Mouse (Mus musculus) liver, embryonic 14.5 days (tissue): ENCODE measurements at regions not wholly inside any gene's neighbourhood (a gene's known extent, or its start where the extent isn't known, plus 50 kb on each side); places are given as distances from the start of the nearest gene placed in this dataset.

Source experiments
- ATAC-seq: fragments of 200-750 bp; cut with Nextera tagmentation; 2 replicates; pipeline ENCODE4 v1.8.0; 2017; ENCODE audit warnings: moderate number of reproducible peaks, mild to moderate bottlenecking, moderate library complexity; ENCODE audit not compliant: insufficient read depth
- DNase-seq, 3 experiments: peaks; one replicate each; pipeline ENCODE4 v3.0.0-alpha.2; 2012 to 2013; ENCODE audit warnings: low read depth in 3 of 3, low spot score in 3 of 3
- H3K27ac ChIP-seq: fragments of 300-500 bp; sonication (generic); 2 replicates; pipeline ENCODE4 v1.5.1; 2014; ENCODE audit warnings: moderate library complexity, mild to moderate bottlenecking, control low read depth, inconsistent platforms
- H3K27me3 ChIP-seq: fragments of 300-500 bp; sonication (generic); 2 replicates; pipeline ENCODE4 v1.6.1; 2014; ENCODE audit warnings: mild to moderate bottlenecking, low read length, moderate library complexity; ENCODE audit not compliant: control insufficient read depth, insufficient read depth
- H3K36me3 ChIP-seq: fragments of 300-500 bp; sonication (generic); replicated peaks from 2 replicates; pipeline ENCODE4 v1.6.1; 2014; ENCODE audit warnings: low read depth; ENCODE audit not compliant: control insufficient read depth, insufficient read depth
- H3K4me1 ChIP-seq, 2 experiments: fragments of 200-500 bp in 1 of 2; fragments of 300-500 bp in 1 of 2; sonication (generic) in 1 of 2; replicated peaks; 2 replicates each; pipeline ENCODE4 v1.6.1; 2012 to 2014; ENCODE audit warnings: antibody characterized with exemption in 1 of 2, inconsistent platforms in 1 of 2, low read length in 1 of 2; ENCODE audit not compliant: control insufficient read depth in 2 of 2, insufficient read depth in 2 of 2
- H3K4me2 ChIP-seq: fragments of 300-500 bp; sonication (generic); 2 replicates; pipeline ENCODE4 v1.6.1; 2014; ENCODE audit warnings: low read depth, mild to moderate bottlenecking, control low read depth, moderate library complexity
- H3K4me3 ChIP-seq, 2 experiments: fragments of 200-500 bp in 1 of 2; fragments of 300-500 bp in 1 of 2; sonication (generic) in 1 of 2; 2 replicates each; pipeline ENCODE4 v1.5.1; 2012 to 2014; ENCODE audit warnings: low read depth in 2 of 2, low read length in 2 of 2, mild to moderate bottlenecking in 2 of 2, control low read depth in 1 of 2, inconsistent platforms in 1 of 2, moderate library complexity in 1 of 2; ENCODE audit not compliant: insufficient read depth in 1 of 2
- H3K9ac ChIP-seq: fragments of 300-500 bp; sonication (generic); replicated peaks from 2 replicates; pipeline ENCODE4 v1.6.1; 2014; ENCODE audit warnings: mild to moderate bottlenecking, control low read depth, moderate library complexity
- H3K9me3 ChIP-seq: fragments of 300-500 bp; sonication (generic); 2 replicates; pipeline ENCODE4 v1.6.1; 2016; ENCODE audit warnings: low read length, mixed read lengths; ENCODE audit not compliant: control insufficient read depth
- CTCF ChIP-seq: IDR thresholded peaks from 2 replicates; pipeline ENCODE4 v1.5.1; 2016; ENCODE audit warnings: antibody characterized with exemption, low read depth, control low read depth
- EP300 ChIP-seq: IDR thresholded peaks from 2 replicates; pipeline ENCODE4 v1.6.1; 2016; ENCODE audit warnings: antibody characterized with exemption, low read depth
- WGBS: fragments of 180-500 bp; shearing (Covaris S2); extraction: QIAGEN DNeasy Blood & Tissue Kit; methylation state at CpG from one replicate; pipeline ENCODE4 v1.1.7; 2014; ENCODE audit not compliant: insufficient replicate concordance; 5-methylcytosine and 5-hydroxymethylcytosine counted together

- H3K27me3 ChIP-seq, result no peaks in the 10 kb centered on the region
- H3K27ac ChIP-seq, result no peak overlapping the region
- WGBS, result 70% methylated on average over 11 of the region's 11 CpGs
- DNase-seq (no peak), ATAC-seq (no peak)
- no peak overlapping the region for H3K4me2 ChIP-seq
- no peaks in the 10 kb centered on the region for H3K4me1 ChIP-seq
- no peak overlapping the region for H3K4me3 ChIP-seq
- TF ChIP-seq EP300, result no peak
- TF ChIP-seq CTCF, result no peak
- no peaks in the 10 kb centered on the region for H3K36me3 ChIP-seq
- H3K9me3 ChIP-seq, result no peaks in the 10 kb centered on the region
- H3K9ac ChIP-seq, result no peak overlapping the region
Measured at GRCm38 (mm10) chr10:107966996-107967395, 55.1 kb upstream of the Otogl start.

GRCm38 (mm10) chr10:107964022-107964421 is 52.1 kb upstream of the Otogl start:
- no peak overlapping the region for H3K27ac ChIP-seq
- no peaks in the 10 kb centered on the region for H3K9me3 ChIP-seq
- 63% methylated on average over 1 of the region's 1 CpGs for WGBS
- no peak overlapping the region for H3K4me3 ChIP-seq
- TF ChIP-seq EP300, result no peak
- no peak for TF ChIP-seq CTCF
- no peaks in the 10 kb centered on the region for H3K27me3 ChIP-seq
- no peaks in the 10 kb centered on the region for H3K4me1 ChIP-seq
- H3K36me3 ChIP-seq, result no peaks in the 10 kb centered on the region
- ATAC-seq (no peak), DNase-seq (no peak)
- no peak overlapping the region for H3K4me2 ChIP-seq
- no peak overlapping the region for H3K9ac ChIP-seq

- no peaks in the 10 kb centered on the region for H3K36me3 ChIP-seq
- peak; percentile 87 for ATAC-seq
Measured at GRCm38 (mm10) chr10:107962130-107962529, 50.2 kb upstream of the Otogl start.

More at GRCm38 (mm10) chr10:107962130-107962529, 50.2 kb upstream of the Otogl start:
- H3K27me3 ChIP-seq, result no peaks in the 10 kb centered on the region
- H3K9ac ChIP-seq, result no peak overlapping the region
- H3K4me3 ChIP-seq, result no peak overlapping the region
- no peak overlapping the region for H3K4me2 ChIP-seq
- WGBS, result 37% methylated on average over 3 of the region's 3 CpGs
- DNase-seq, result peak in 2 of 3 experiments; percentile 17 to 30
- H3K9me3 ChIP-seq, result no peaks in the 10 kb centered on the region
- H3K4me1 ChIP-seq, result no peaks in the 10 kb centered on the region
- H3K27ac ChIP-seq, result no peak overlapping the region
- TF ChIP-seq EP300, result peak; percentile 68
- TF ChIP-seq CTCF, result no peak
